Mouse (Mus musculus): ENCODE measurements at regions not wholly inside any gene's neighbourhood (a gene's known extent, or its start where the extent isn't known, plus 50 kb on each side); places are given as distances from the start of the nearest gene placed in this dataset.
A peak's percentile ranks its signal among the peaks of the same experiment; 100 is the strongest.

GRCm38 (mm10) chr10:11875145-11876131 is 532.2 kb downstream of the Epm2a start:
- DNase-seq (ENCODE audit: low spot score), result peak; percentile 1
- Histone ChIP-seq H3K27ac (ENCODE audit: low read depth, low read length) (no peak overlapping the region), H3K9ac (ENCODE audit: low read depth, low read length) (no peak overlapping the region), H3K4me1 (replicated peaks; ENCODE audit: control insufficient read depth, insufficient read depth, low read length) (no peaks in the 10 kb centered on the region), H3K4me2 (replicated peaks; ENCODE audit: low read depth, low read length) (no peak overlapping the region), H3K9me3 (ENCODE audit: control insufficient read depth, low read length) (no peaks in the 10 kb centered on the region), H3K36me3 (ENCODE audit: control insufficient read depth, insufficient read depth, low read length) (no peaks in the 10 kb centered on the region), H3K4me3 (ENCODE audit: low read depth, low read length) (no peak overlapping the region), H3K27me3 (ENCODE audit: control insufficient read depth, insufficient read depth, low read length) (no peaks in the 10 kb centered on the region)
- WGBS, result 45% methylated on average over 5 of the region's 5 CpGs
- peak; percentile 51; the same call in 1 of the 2 replicates for ATAC-seq (ENCODE audit: low FRiP score)

DNA sequence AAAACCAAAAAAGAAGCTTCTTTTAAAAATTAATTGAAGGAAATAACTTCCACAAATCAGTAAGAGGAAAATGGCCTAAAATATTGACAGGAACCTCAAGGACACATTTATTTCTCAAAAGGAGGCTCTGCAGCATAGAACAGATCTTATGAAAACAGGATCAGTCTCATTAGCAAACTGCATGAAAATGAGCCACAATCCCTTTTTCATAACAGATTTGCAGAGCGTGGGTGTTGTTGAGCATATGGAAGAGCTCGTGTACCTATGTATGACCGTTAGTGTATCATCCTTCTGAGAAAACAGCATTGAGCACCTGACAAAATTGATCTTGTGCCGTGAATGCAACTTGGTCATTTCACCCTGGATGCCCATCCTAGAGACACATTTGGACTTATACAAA is 543.0 kb downstream of the Epm2a start:
- no peak for DNase-seq (ENCODE audit: low spot score)
- Histone ChIP-seq H3K4me1 (replicated peaks; ENCODE audit: control insufficient read depth, insufficient read depth, low read length) (no peaks in the 10 kb centered on the region), H3K36me3 (ENCODE audit: control insufficient read depth, insufficient read depth, low read length) (no peaks in the 10 kb centered on the region), H3K4me2 (replicated peaks; ENCODE audit: low read depth, low read length) (no peak overlapping the region), H3K9ac (ENCODE audit: low read depth, low read length) (no peak overlapping the region), H3K4me3 (ENCODE audit: low read depth, low read length) (no peak overlapping the region), H3K9me3 (ENCODE audit: control insufficient read depth, low read length) (no peaks in the 10 kb centered on the region), H3K27me3 (ENCODE audit: control insufficient read depth, insufficient read depth, low read length) (no peaks in the 10 kb centered on the region), H3K27ac (ENCODE audit: low read depth, low read length) (no peak overlapping the region)
- WGBS, result 90% methylated on average over 4 of the region's 4 CpGs
- no peak for ATAC-seq (ENCODE audit: low FRiP score)

DNA sequence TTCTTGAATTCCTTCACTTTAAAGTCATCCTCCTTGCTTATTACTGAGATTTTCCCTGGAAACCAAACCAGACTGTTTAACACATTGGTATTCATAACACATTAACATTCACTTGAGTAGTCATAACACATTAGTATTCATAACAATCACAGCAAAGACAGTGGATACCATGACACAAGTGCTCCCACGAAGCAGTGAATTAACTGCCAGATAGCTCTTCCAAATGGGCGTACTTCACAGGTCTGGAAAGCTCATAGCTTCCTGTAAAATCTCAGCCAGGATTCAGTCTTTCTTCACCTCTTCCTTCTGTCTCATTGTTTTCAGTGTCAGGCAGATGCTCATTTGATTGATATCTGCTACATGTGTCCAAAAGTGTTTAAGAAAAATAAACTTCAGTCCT is 545.7 kb downstream of the Epm2a start:
- Histone ChIP-seq H3K27ac (ENCODE audit: low read depth, low read length) (no peak overlapping the region), H3K4me2 (replicated peaks; ENCODE audit: low read depth, low read length) (no peak overlapping the region), H3K4me1 (replicated peaks; ENCODE audit: control insufficient read depth, insufficient read depth, low read length) (no peaks in the 10 kb centered on the region), H3K36me3 (ENCODE audit: control insufficient read depth, insufficient read depth, low read length) (no peaks in the 10 kb centered on the region), H3K4me3 (ENCODE audit: low read depth, low read length) (no peak overlapping the region), H3K9ac (ENCODE audit: low read depth, low read length) (no peak overlapping the region), H3K9me3 (ENCODE audit: control insufficient read depth, low read length) (no peaks in the 10 kb centered on the region), H3K27me3 (ENCODE audit: control insufficient read depth, insufficient read depth, low read length) (no peaks in the 10 kb centered on the region)
- DNase-seq (ENCODE audit: low spot score) (no peak), ATAC-seq (ENCODE audit: low FRiP score) (no peak)
- WGBS, result 86% methylated on average over 2 of the region's 2 CpGs

DNA sequence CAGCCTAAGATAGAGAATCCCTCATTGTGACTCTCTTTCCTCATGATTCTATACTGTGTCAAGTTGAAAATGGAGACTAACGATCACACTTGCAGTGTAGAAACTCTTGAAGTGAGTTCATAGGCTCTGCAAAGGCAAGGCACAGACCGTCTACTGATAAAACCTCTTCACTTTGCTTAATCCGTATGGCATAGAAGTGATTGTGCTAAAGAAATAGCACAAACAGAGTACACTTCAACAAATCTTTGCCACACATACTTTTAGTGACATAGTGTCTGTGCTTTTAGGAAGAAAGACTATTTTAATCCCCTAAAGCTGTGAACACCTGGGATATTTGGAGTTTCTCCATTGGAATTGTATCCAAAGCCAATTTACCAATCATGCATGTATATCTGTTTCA is 578.9 kb downstream of the Epm2a start:
- H3K36me3 ChIP-seq (ENCODE audit: control insufficient read depth, insufficient read depth, low read length), result no peaks in the 10 kb centered on the region
- WGBS, result 97% methylated on average over 3 of the region's 3 CpGs
- ATAC-seq (ENCODE audit: low FRiP score), result no peak

GRCm38 (mm10) chr10:11938164-11938563 is 595.0 kb downstream of the Epm2a start:
- ATAC-seq (ENCODE audit: low FRiP score) (no peak), DNase-seq (ENCODE audit: low spot score) (no peak)
- H3K4me2 ChIP-seq (replicated peaks; ENCODE audit: low read depth, low read length), result no peak overlapping the region
- 89% methylated on average over 2 of the region's 2 CpGs for WGBS
- no peak overlapping the region for H3K4me3 ChIP-seq (ENCODE audit: low read depth, low read length)
- no peaks in the 10 kb centered on the region for H3K9me3 ChIP-seq (ENCODE audit: control insufficient read depth, low read length)
- H3K27me3 ChIP-seq (ENCODE audit: control insufficient read depth, insufficient read depth, low read length), result no peaks in the 10 kb centered on the region
- H3K36me3 ChIP-seq (ENCODE audit: control insufficient read depth, insufficient read depth, low read length), result no peaks in the 10 kb centered on the region
- H3K27ac ChIP-seq (ENCODE audit: low read depth, low read length), result no peak overlapping the region
- H3K4me1 ChIP-seq (replicated peaks; ENCODE audit: control insufficient read depth, insufficient read depth, low read length), result no peaks in the 10 kb centered on the region
- no peak overlapping the region for H3K9ac ChIP-seq (ENCODE audit: low read depth, low read length)

More for the DNA sequence above, 578.9 kb downstream of the Epm2a start:
- Histone ChIP-seq H3K4me3 (ENCODE audit: low read depth, low read length) (no peak overlapping the region), H3K27ac (ENCODE audit: low read depth, low read length) (no peak overlapping the region), H3K9me3 (ENCODE audit: control insufficient read depth, low read length) (no peaks in the 10 kb centered on the region), H3K4me1 (replicated peaks; ENCODE audit: control insufficient read depth, insufficient read depth, low read length) (no peaks in the 10 kb centered on the region), H3K9ac (ENCODE audit: low read depth, low read length) (no peak overlapping the region), H3K4me2 (replicated peaks; ENCODE audit: low read depth, low read length) (no peak overlapping the region), H3K27me3 (ENCODE audit: control insufficient read depth, insufficient read depth, low read length) (no peaks in the 10 kb centered on the region)
- DNase-seq (ENCODE audit: low spot score), result no peak

DNA sequence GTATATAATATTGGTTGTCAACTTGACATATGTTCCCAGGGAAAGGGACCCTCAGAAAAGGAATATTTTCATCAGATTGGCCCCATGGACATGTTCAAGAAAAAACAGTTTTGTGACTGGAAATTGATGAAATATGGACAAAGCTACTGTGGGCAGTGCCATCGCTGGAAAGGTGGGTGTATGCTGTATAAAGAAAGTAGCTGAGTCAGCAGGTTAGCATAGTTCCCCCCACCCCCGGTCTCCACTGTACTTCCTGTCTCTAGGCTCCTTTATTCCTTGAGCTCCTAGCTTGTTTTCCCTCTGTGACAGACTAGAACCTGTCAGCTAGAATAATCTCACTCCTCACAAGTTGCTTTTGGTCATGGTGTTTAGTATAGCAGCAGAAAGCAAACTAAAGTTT is 599.6 kb downstream of the Epm2a start:
- H3K36me3 ChIP-seq (ENCODE audit: control insufficient read depth, insufficient read depth, low read length), result no peaks in the 10 kb centered on the region
- no peak overlapping the region for H3K27ac ChIP-seq (ENCODE audit: low read depth, low read length)
- ATAC-seq (ENCODE audit: low FRiP score) (no peak), DNase-seq (ENCODE audit: low spot score) (no peak)
- no peak overlapping the region for H3K4me3 ChIP-seq (ENCODE audit: low read depth, low read length)
- no peaks in the 10 kb centered on the region for H3K4me1 ChIP-seq (replicated peaks; ENCODE audit: control insufficient read depth, insufficient read depth, low read length)
- H3K9ac ChIP-seq (ENCODE audit: low read depth, low read length), result no peak overlapping the region
- 93% methylated on average over 2 of the region's 2 CpGs for WGBS
- no peaks in the 10 kb centered on the region for H3K9me3 ChIP-seq (ENCODE audit: control insufficient read depth, low read length)
- H3K27me3 ChIP-seq (ENCODE audit: control insufficient read depth, insufficient read depth, low read length), result no peaks in the 10 kb centered on the region
- H3K4me2 ChIP-seq (replicated peaks; ENCODE audit: low read depth, low read length), result no peak overlapping the region

GRCm38 (mm10) chr10:11960327-11960922 is 617.2 kb downstream of the Epm2a start:
- H3K9me3 ChIP-seq (ENCODE audit: control insufficient read depth, low read length), result no peaks in the 10 kb centered on the region
- no peaks in the 10 kb centered on the region for H3K27me3 ChIP-seq (ENCODE audit: control insufficient read depth, insufficient read depth, low read length)
- no peaks in the 10 kb centered on the region for H3K4me1 ChIP-seq (replicated peaks; ENCODE audit: control insufficient read depth, insufficient read depth, low read length)
- no peak overlapping the region for H3K27ac ChIP-seq (ENCODE audit: low read depth, low read length)
- no peaks in the 10 kb centered on the region for H3K36me3 ChIP-seq (ENCODE audit: control insufficient read depth, insufficient read depth, low read length)
- no peak overlapping the region for H3K4me3 ChIP-seq (ENCODE audit: low read depth, low read length)
- no peak overlapping the region for H3K4me2 ChIP-seq (replicated peaks; ENCODE audit: low read depth, low read length)
- H3K9ac ChIP-seq (ENCODE audit: low read depth, low read length), result no peak overlapping the region
- peak; percentile 37 for DNase-seq (ENCODE audit: low spot score)
- peak; percentile 82 for ATAC-seq (ENCODE audit: low FRiP score)
- 25% methylated on average over 3 of the region's 3 CpGs for WGBS

DNA sequence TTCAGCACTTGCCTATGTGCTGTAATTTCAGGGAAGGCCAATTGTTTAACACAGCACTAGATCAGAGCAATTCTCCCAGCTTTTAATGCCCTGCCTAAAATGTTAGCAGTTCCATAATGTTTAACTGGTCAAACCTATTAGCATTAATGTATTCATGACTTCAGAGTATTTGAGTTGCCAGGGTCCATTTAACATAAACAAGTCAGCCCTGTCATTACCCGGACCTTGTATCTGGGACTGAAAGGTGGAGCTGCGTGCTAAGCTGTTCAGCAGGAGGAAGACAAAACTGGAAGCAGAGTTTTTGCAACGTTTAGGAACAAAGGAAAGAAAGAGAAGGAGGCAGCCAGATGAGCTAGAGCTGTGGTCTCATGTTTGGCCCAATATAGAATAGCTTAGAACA is 661.8 kb downstream of the Epm2a start:
- Histone ChIP-seq H3K9ac (ENCODE audit: low read depth, low read length) (no peak overlapping the region), H3K4me1 (replicated peaks; ENCODE audit: control insufficient read depth, insufficient read depth, low read length) (no peaks in the 10 kb centered on the region), H3K27ac (ENCODE audit: low read depth, low read length) (no peak overlapping the region), H3K9me3 (ENCODE audit: control insufficient read depth, low read length) (no peaks in the 10 kb centered on the region), H3K27me3 (ENCODE audit: control insufficient read depth, insufficient read depth, low read length) (no peaks in the 10 kb centered on the region), H3K4me2 (replicated peaks; ENCODE audit: low read depth, low read length) (no peak overlapping the region), H3K36me3 (ENCODE audit: control insufficient read depth, insufficient read depth, low read length) (no peaks in the 10 kb centered on the region), H3K4me3 (ENCODE audit: low read depth, low read length) (no peak overlapping the region)
- ATAC-seq (ENCODE audit: low FRiP score), result no peak; the same call in 1 of the 2 replicates
- no peak for DNase-seq (ENCODE audit: low spot score)
- WGBS, result 27% methylated on average over 3 of the region's 3 CpGs

- Histone ChIP-seq H3K4me3 (ENCODE audit: low read depth, low read length) (no peak overlapping the region), H3K9ac (ENCODE audit: low read depth, low read length) (no peak overlapping the region), H3K4me1 (replicated peaks; ENCODE audit: control insufficient read depth, insufficient read depth, low read length) (no peaks in the 10 kb centered on the region), H3K4me2 (replicated peaks; ENCODE audit: low read depth, low read length) (no peak overlapping the region), H3K27me3 (ENCODE audit: control insufficient read depth, insufficient read depth, low read length) (no peaks in the 10 kb centered on the region), H3K36me3 (ENCODE audit: control insufficient read depth, insufficient read depth, low read length) (no peaks in the 10 kb centered on the region), H3K27ac (ENCODE audit: low read depth, low read length) (no peak overlapping the region), H3K9me3 (ENCODE audit: control insufficient read depth, low read length) (no peaks in the 10 kb centered on the region)
- ATAC-seq (ENCODE audit: low FRiP score), result no peak
- no peak for DNase-seq (ENCODE audit: low spot score)
- WGBS, result 38% methylated on average over 1 of the region's 1 CpGs
Observed at GRCm38 (mm10) chr10:12005889-12006288, 662.7 kb downstream of the Epm2a start.

Measured in hindbrain, embryonic 11.5 days (tissue).